Mouse (Mus musculus): Measurements from ENCODE around the gene Speer4f2.

DNA sequence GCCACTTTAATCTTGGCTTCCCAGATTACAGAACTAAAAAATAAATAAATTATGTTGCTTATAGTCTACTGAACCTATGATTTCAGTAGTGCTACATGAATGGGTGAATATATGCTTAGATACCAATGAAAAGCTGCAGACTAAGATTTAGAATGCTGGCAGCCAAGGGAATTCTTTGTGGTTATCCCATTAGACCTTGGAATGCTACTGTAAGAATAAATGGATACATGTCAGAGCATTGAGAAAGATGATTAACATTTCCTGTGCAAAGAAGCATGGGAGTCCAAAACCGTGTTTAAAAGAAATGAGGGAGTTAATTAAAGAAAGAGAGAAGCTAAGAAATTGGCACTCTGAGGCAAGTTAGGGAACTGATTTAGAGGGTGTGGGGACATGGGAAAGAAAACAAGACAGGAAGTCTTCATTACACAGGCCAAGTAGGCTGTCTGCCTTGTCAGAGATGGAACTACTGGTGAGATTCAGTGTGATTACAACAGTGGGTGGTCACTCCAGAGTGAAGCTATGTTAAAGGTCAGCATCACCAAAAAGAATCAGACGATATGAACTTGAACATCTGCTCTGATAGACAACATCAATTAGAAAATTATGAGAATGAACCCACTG is 43.9 kb upstream of the Speer4f2 start:
- TF ChIP-seq POLR2A (IDR thresholded peaks at IDR 0.05; ENCODE audit: insufficient read length, low read depth) (no peak), MAX (IDR thresholded peaks at IDR 0.05; ENCODE audit: low read depth) (no peak), TCF12 (IDR thresholded peaks at IDR 0.05; ENCODE audit: insufficient read depth, poor library complexity, severe bottlenecking) (no peak), USF1 (IDR thresholded peaks at IDR 0.05; ENCODE audit: low read depth) (no peak)
